Mouse (Mus musculus) stomach, postnatal 0 days (tissue): Measurements from ENCODE around the gene Chrm3.

Experiments
- CTCF ChIP-seq: IDR thresholded peaks from 2 replicates; pipeline ENCODE4 v1.5.1; 2016; ENCODE audit warnings: antibody characterized with exemption, low read depth, mild to moderate bottlenecking, moderate library complexity
- EP300 ChIP-seq: optimal IDR thresholded peaks from 2 replicates; pipeline ENCODE3; 2016; ENCODE audit warnings: antibody characterized with exemption

DNA sequence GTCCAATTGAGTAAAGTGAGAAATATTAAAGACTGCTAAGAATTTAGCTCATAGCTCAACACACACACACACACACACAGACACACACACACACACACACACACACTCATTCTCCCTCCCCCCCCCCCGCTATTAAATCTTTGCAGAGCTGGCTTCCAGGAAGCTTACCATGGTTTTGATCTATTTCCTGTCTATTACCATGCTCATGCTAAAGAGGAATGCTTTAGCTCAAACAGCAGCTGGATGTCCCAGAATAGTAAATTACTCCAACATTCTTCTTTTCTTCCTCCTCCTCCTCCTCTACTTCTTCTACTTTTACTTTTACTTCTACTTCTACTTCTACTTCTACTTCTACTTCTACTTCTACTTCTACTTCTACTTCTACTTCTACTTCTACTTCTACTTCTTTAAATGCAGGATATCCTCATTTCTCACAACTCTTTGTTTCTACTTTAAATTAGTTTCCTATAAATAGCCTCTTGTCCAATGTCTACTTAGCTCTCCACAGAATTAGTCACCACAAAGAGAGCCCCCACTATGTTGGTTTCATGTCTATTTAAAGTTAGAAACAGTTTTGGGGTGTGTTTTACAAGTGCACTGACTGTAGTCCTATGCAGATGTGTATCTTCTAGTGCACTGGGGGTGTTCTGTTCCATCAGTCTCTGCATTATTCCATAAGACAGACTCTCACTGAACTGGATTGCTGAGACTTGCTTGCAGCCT is 150.0 kb downstream of the Chrm3 start:
- TF ChIP-seq CTCF (no peak), EP300 (no peak)
